Mouse (Mus musculus) neural tube, postnatal 0 days (tissue): ENCODE measurements around the gene Gm20852. TPM values are rescaled to one million over a fixed set of nuclear protein-coding genes. Genes with fewer than 3 reads are reported as not detected.

Experiments used
- polyA plus RNA-seq: library from polyadenylated mRNA; unstranded; fragments of >200 nt; fragmentation: Nextera tagmentation; extraction: Ambion mirVana; gene quantifications from 2 replicates; pipeline ENCODE4 v1.2.1, GENCODE M21; 2015

Gm20852 gene
- not detected in 2 replicates for polyA plus RNA-seq

GRCm38 (mm10) chrY:66742023-66742422 lies at the start of gene Gm20852:
TSS of gene Gm20852 (minus strand) at chrY:66742123.

